Mouse (Mus musculus) bone marrow, adult 2 months (tissue): ENCODE results near the gene Tfip11.

Experiments
- CTCF ChIP-seq: fragments of 200-500 bp; IDR thresholded peaks from 2 replicates; pipeline ENCODE4 v1.5.1; 2011; ENCODE audit warnings: low read length, control low read depth; ENCODE audit not compliant: control insufficient read depth, insufficient read depth
- POLR2A ChIP-seq: fragments of 200-500 bp; IDR thresholded peaks from 2 replicates; pipeline ENCODE4 v1.6.1; 2011; ENCODE audit warnings: low read depth, mild to moderate bottlenecking, control low read depth, low read length, borderline replicate concordance; ENCODE audit not compliant: control insufficient read depth

DNA sequence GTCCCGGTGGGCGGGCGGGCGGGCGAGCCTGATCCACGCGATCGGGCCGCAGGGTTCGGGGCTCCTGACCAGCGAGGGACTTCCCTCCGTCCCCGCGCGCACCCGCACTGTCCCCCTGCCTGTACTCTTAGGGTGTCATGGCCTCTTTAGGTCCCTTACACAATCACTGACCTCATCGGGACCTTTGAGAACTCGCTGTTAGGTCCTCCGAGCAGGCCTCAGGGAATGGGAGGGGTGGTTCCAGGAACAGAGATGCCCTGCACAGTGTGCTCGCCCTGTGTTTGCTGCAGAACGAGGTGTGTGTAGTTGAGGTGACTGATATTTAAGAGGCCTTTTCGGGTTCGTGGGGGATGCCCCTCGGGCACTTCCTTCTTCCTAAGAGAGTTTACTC is 17.0 kb downstream of the Tfip11 start:
- TF ChIP-seq CTCF (no peak), POLR2A (no peak)
